Mouse (Mus musculus) ES-E14 (cell line): ENCODE measurements around the gene Trpm3. TPM values are rescaled to one million over a fixed set of nuclear protein-coding genes. Genes with fewer than 3 reads are reported as not detected.

ENCODE experiments used
- DNase-seq: peaks from one replicate; pipeline ENCODE4 v3.0.0-alpha.2; 2013; ENCODE audit warnings: low read depth, low spot score
- H3K27ac ChIP-seq: 2 replicates; pipeline ENCODE4 v1.5.1; 2012; ENCODE audit warnings: low read depth, mild to moderate bottlenecking, low read length, moderate library complexity, mixed read lengths; ENCODE audit not compliant: poor library complexity, insufficient read depth, severe bottlenecking
- H3K36me3 ChIP-seq: 2 replicates; pipeline ENCODE4 v1.6.1; 2012; ENCODE audit warnings: mild to moderate bottlenecking, low read length, moderate library complexity, mixed read lengths; ENCODE audit not compliant: control insufficient read depth, poor library complexity, insufficient read depth, severe bottlenecking
- H3K4me1 ChIP-seq, 2 experiments: fragments of 150-350 bp in 1 of 2; sonication (generic) in 1 of 2; 2 replicates each; pipeline ENCODE4 v1.6.1; 2012; ENCODE audit warnings: low read length in 2 of 2, mild to moderate bottlenecking in 1 of 2, mixed read lengths in 1 of 2; ENCODE audit not compliant: control insufficient read depth in 2 of 2, insufficient read depth in 2 of 2, poor library complexity in 1 of 2
- H3K4me3 ChIP-seq, 2 experiments: fragments of 150-350 bp in 1 of 2; sonication (generic) in 1 of 2; 2 replicates each; pipeline ENCODE4 v1.5.1; 2012; ENCODE audit warnings: low read length in 2 of 2, low read depth in 1 of 2, mild to moderate bottlenecking in 1 of 2, mixed read lengths in 1 of 2; ENCODE audit not compliant: insufficient read depth in 1 of 2, poor library complexity in 1 of 2, severe bottlenecking in 1 of 2
- H3K9ac ChIP-seq: 2 replicates; pipeline ENCODE4 v1.6.1; 2012; ENCODE audit warnings: low read depth, mild to moderate bottlenecking, low read length, mixed read lengths; ENCODE audit not compliant: poor library complexity, insufficient read depth, severe bottlenecking
- H3K9me3 ChIP-seq: fragments of 150-350 bp; sonication (generic); 2 replicates; pipeline ENCODE4 v1.6.1; 2012; ENCODE audit warnings: low read depth, mild to moderate bottlenecking, low read length; ENCODE audit not compliant: control insufficient read depth, insufficient read depth
- CHD2 ChIP-seq: IDR thresholded peaks from 2 replicates; pipeline ENCODE4 v1.6.1; 2014; ENCODE audit warnings: mild to moderate bottlenecking, low read depth, low read length, inconsistent platforms
- HCFC1 ChIP-seq: IDR thresholded peaks from 2 replicates; pipeline ENCODE4 v1.6.1; 2012; ENCODE audit warnings: low read length, inconsistent platforms, borderline replicate concordance; ENCODE audit not compliant: insufficient read depth
- MAFK ChIP-seq: IDR thresholded peaks from 2 replicates; pipeline ENCODE4 v1.6.1; 2014; ENCODE audit warnings: mild to moderate bottlenecking, low read depth, low read length, inconsistent platforms; ENCODE audit not compliant: insufficient read depth
- ZC3H11A ChIP-seq: IDR thresholded peaks from 2 replicates; pipeline ENCODE4 v1.6.1; 2012; ENCODE audit warnings: low read depth, mild to moderate bottlenecking, inconsistent platforms, low read length, borderline replicate concordance
- ZNF384 ChIP-seq: IDR thresholded peaks from 2 replicates; pipeline ENCODE4 v1.6.1; 2012; ENCODE audit warnings: low read depth, low read length, inconsistent platforms
- in situ Hi-C, 2 experiments: fragments of 600-800 bp; cut with MboI; formaldehyde crosslinking; loops; one replicate each; pipeline ENCODE4 v1.15.1; 2025; ENCODE audit warnings: low sequenced_read_pairs in 2 of 2, inconsistent platforms in 1 of 2; ENCODE audit not compliant: unreplicated experiment in 2 of 2
- total RNA-seq: library from RNA; depleted of rRNA; stranded (reverse); fragments of 300-350 nt; gene quantifications from 2 replicates; pipeline ENCODE4 v1.2.3, GENCODE M21; 2012

Trpm3 gene
- total RNA-seq, 1 experiment: 0.22 TPM

DNA sequence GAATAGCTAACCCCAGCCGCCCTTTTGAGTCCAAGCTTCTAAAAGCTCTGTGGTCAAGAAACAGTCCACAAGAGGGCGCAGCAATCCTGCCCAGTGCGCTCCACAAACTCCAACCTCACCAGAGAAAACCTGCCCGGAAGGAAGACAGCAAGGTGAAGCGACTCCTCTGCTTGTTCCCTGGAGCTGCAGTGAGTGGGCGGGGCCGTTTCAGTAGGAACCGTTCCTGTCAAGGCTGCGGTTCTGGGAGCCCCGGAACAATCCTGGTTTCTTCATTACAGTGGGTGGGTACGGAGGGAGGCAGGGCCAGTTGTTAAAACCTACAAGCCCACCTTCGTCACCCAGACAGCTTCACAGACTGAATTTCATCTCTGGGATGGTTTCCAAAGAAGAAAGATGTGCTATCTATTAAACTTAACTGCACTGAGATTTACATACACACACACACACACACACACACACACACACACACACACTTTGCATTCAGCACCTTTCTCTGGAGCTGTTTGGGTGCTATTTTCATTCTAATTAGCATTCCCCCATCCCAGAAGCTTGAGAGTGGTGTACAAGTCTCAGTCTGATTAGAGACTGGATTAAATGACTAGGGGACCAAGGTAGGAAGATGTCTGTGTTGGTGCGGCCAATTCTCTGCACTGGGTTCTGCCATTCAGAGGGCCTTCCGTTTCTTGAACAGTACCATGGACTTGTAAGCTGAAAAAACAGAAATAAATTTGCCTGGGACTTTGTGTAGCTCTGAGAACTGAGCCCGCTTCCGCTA, 777.2 kb downstream of the Trpm3 start:
- H3K4me3 ChIP-seq: peak overlapping the region; percentile 31 to 37; a peak in 3 of 4 replicates
- DNase-seq: peak; percentile 96
- H3K9me3 ChIP-seq: no peaks in the 10 kb centered on the region
- in situ Hi-C loops: loop anchor here (25.0 kb wide), 2 partner anchors 271 to 596 kb away; no protein-coding TSS in a partner anchor
- peak; percentile 100 for TF ChIP-seq ZC3H11A
- TF ChIP-seq MAFK: no peak
- H3K36me3 ChIP-seq: no peaks in the 10 kb centered on the region
- H3K27ac ChIP-seq: no peak overlapping the region
- peaks cover 0 to 9% of the 10 kb centered on the region in 2 experiments; a peak in 2 of 4 replicates for H3K4me1 ChIP-seq
- H3K9ac ChIP-seq: peak overlapping the region; percentile 45

DNA sequence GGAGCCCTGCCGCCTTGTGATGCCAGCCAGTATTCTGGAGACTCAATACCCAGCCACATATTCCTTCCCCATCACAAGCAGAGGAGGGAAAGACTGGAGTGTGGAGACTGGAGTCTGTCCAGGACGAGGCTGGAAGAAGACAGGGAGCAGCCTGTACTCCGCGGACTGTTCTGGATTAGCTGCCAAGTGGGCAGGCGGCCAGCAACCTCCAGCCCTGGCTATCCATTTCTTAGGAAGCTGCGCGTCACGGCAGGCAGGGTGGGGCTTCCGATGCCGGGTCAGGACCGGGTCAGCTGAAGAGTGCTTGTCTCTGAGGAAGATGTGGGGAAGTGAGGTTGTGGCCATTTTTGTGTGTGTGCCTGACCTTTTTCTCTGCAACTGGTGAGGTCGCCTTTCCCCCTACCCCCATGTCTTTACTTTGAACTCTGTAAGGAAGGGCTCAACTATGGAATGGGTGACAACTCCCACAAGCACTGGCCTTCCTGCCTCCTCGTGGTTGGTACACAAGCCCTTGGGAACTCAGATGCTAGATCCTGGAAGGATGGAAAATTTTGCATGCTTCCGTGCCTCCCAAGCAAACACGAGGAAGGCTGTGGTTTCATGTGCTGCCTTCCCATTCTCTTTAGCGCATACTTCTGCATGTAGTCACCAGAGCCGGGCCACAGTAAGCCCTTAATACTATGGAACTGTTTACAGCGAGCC, 777.9 kb downstream of the Trpm3 start:
- H3K9ac ChIP-seq: peak overlapping the region; percentile 45
- TF ChIP-seq ZC3H11A: no peak
- TF ChIP-seq CHD2: no peak
- H3K27ac ChIP-seq: no peak overlapping the region
- peaks cover 0 to 9% of the 10 kb centered on the region in 2 experiments; a peak in 2 of 4 replicates for H3K4me1 ChIP-seq
- peak; percentile 13 for DNase-seq
- H3K4me3 ChIP-seq: peak overlapping the region; percentile 31 to 37; a peak in 3 of 4 replicates
- no peaks in the 10 kb centered on the region for H3K36me3 ChIP-seq
- no peaks in the 10 kb centered on the region for H3K9me3 ChIP-seq
- in situ Hi-C loops: loop anchor here (25.0 kb wide), 2 partner anchors 271 to 596 kb away; no protein-coding TSS in a partner anchor

DNA sequence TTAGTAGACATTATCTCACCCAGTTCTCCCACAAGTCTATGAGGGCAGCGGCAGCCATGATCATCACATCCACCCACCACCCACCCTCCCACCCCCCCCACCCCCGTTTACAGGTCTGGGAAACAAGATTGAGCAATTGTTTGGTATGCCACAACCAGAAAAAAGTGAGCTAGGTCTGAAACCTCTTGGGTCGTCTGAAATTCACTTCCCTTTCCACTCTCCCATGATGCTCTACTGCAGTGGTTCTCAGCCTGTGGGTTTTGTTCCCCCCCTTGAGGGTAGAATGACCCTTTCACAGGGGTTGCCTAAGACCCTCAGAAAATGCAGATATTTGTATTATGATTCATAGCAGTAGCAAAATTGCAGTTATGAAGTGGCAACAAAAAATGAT, 778.5 kb downstream of the Trpm3 start:
- Histone ChIP-seq H3K4me3 (no peak overlapping the region), H3K27ac (no peak overlapping the region), H3K9me3 (no peaks in the 10 kb centered on the region), H3K4me1 (peaks cover 0 to 9% of the 10 kb centered on the region in 2 experiments; a peak in 2 of 4 replicates), H3K9ac (no peak overlapping the region), H3K36me3 (no peaks in the 10 kb centered on the region)
- TF ChIP-seq CHD2 (no peak), ZC3H11A (no peak), ZNF384 (no peak), MAFK (no peak), HCFC1 (no peak)
- in situ Hi-C loops: loop anchor here (25.0 kb wide), 2 partner anchors 270 to 595 kb away; no protein-coding TSS in a partner anchor
- DNase-seq: no peak

DNA sequence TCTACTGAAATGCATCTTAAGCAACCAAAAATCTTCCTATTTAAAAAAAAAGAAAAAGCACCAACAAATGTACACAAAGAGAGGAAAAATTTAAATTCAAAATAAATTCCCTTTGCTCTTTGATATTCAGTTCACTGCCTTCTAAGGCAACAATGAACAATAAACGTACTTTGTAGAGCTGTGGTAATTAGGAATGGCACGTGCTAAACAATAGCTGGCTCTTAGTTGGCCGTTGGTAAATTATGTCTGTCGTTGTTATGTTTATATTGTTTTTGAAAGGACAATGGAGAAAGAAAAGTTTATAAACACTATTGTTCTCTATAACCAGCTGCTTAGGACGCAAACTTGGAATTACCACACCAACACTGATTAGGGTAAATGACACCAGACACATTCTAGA, 782.1 kb downstream of the Trpm3 start:
- no peak for TF ChIP-seq MAFK
- TF ChIP-seq ZC3H11A: no peak
- TF ChIP-seq CHD2: no peak
- TF ChIP-seq HCFC1: no peak
- TF ChIP-seq ZNF384: no peak
- no peaks in the 10 kb centered on the region for H3K36me3 ChIP-seq
- H3K4me1 ChIP-seq: peaks cover 0 to 9% of the 10 kb centered on the region in 2 experiments; a peak in 2 of 4 replicates
- no peak overlapping the region for H3K9ac ChIP-seq
- no peak overlapping the region for H3K27ac ChIP-seq
- in situ Hi-C loops: loop anchor here (25.0 kb wide), 2 partner anchors 266 to 591 kb away; no protein-coding TSS in a partner anchor
- no peaks in the 10 kb centered on the region for H3K9me3 ChIP-seq
- DNase-seq: no peak
- H3K4me3 ChIP-seq: no peak overlapping the region
